Mouse (Mus musculus): ENCODE measurements at regions not wholly inside any gene's neighbourhood (a gene's known extent, or its start where the extent isn't known, plus 50 kb on each side); places are given as distances from the start of the nearest gene placed in this dataset.

- no peak for TF ChIP-seq CTCF (IDR thresholded peaks at IDR 0.05; ENCODE audit: low read depth, low read length)
- no peak for TF ChIP-seq POLR2A (IDR thresholded peaks at IDR 0.05; ENCODE audit: extremely low read depth, insufficient read depth, low read length)
These were observed 73.4 kb downstream of the Cd24a start for GRCm38 (mm10) chr10:43651505-43651904.
